Mouse (Mus musculus) spleen, embryonic (tissue): ENCODE data around the gene Ttc17.

ENCODE experiments used
- CTCF ChIA-PET: fragments of 350-600 bp; sonication (Branson Sonifier 250); formaldehyde crosslinking; loops from one replicate; lab custom pipeline; 2022; lab: Charles Lee

Ttc17 gene

DNA sequence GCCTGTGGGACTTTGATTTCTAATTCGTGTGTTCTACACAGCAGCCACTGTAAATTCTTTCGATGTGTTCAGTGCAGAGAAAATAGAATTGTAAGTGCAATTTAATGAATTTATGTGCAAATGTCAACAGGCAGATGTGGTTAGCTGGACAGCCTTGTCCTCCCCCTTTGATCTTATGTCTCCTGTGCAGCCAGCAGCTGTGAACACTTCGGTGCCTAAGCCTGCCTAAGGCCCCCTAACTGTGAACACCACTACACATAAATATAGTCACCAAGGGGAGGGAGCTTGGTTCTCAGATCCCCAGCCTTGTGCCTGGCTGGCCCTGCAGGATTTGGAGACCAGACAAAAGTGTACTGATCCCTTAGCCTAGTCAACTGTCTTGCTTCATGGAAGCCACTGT, 109.0 kb downstream of the Ttc17 start:
- CTCF ChIA-PET, result no interaction called here

DNA sequence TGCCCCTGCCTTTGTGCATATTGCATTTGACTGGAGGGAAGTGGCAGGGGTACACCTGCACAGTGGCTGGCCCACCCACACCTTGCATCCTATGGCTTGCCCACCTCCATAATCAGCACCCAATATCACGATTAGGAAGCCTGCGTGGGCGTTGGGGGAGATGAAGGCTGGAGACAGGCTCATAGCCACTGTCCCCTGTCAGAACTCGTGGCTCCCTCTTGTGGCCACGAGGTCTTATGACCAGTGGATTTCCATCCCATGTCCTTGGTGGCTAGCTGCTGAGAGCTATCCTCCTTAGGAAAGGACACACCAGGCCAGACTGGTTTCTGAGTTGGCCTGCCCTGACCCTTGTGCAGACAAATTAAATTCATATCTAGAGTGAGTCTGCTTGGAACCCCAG, 116.0 kb downstream of the Ttc17 start:
- CTCF ChIA-PET, result interaction anchor here (0.6 kb wide), 1 partner anchor 236 kb away, joined by 3 read pairs; no protein-coding TSS in a partner anchor

DNA sequence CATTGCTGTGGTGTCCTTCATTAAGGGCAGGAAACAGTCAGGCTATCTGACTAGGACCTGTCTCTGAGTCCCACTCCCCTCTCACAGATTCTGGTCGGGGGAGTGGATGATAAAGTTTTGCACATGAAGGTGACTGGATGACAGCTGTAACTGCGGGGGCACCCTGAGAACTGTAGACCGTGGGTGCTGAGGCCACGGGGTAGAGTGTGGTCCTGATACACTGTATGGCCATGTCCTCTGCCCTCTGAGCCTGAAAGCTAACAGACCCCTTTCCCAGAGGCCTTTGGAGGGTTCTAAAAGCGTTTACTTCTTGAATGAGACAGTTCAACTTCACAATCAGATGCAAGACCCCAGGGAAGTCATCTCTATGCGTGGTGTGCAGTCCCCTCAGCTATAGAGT, 116.8 kb downstream of the Ttc17 start:
- CTCF ChIA-PET, result no interaction called here

DNA sequence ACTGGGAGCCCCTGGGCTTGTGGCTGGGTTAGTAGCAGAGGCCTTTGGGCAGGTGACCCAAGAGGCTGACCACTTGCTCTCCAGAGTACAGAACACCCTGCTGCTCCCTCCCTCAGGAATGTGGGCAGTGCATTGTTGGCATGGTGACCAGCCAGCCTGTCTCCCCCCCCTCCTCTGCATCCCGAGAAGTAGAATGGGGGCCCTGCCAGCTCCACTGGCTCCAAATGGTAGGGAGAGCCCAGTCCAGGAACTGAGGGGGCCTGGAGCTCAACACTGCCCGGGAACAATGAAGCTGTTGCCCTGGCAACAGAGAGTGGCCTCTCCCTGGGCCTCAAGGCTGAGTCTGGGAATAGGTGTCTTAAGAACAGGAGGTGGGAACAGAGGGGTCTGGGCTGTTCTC, 117.3 kb downstream of the Ttc17 start:
- CTCF ChIA-PET, result no interaction called here

DNA sequence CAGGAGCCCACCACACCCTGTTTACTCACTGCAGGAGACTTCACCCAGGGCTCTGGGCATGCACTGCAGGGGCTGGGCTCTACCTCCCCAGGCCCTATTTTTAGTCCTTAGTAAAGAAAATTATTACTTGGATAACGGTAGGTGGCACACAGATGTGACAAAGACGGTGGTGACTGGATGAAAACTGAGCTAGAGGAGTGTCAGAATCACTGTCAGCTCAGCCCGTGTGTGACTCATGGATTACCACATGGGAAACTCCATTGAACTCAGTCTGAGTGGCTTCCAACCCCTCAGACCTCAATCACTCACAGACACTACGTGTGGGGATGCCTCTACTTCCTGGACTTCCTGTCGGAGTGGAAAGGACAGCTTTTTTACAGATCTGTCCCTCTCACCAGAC, 118.4 kb downstream of the Ttc17 start:
- CTCF ChIA-PET, result no interaction called here

DNA sequence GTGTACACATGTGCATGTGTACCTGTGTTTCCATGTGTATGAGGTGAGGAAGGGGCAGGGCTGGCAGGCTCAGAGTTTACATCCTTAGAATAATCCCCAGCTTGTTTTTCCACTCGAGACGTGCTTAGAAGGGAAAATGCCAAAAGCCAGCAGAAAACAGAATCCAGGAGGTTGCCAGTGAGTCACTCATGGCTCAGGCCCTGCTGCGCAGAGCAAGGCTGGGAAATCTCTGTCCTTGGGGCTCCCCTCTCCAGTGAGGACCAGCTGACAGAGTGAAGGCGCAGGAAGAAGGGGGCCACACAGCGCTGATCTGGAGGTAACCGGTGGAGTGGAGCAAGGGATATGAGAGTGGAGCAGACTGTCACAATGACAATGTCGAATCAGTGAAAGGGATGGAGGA, 119.1 kb downstream of the Ttc17 start:
- CTCF ChIA-PET, result no interaction called here

DNA sequence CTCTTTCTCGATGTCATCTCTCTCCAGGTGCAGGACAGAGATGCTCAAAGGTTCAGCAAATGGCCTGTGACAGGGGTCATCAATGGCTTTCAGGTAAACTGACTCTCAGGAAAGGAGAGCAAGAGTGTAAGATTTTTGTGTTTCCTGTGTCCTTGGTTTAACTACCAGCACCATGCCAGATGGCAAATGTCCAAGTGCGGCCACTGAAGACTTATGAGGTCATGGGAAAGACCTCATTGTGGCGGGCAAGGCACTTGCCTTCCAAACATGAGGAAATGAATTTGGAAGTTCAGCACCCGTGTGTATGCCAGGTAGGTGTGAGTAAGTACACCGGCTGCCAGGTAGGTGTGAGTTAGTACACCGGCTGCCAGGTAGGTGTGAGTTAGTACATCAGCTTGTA, 123.0 kb downstream of the Ttc17 start:
- CTCF ChIA-PET, result no interaction called here

DNA sequence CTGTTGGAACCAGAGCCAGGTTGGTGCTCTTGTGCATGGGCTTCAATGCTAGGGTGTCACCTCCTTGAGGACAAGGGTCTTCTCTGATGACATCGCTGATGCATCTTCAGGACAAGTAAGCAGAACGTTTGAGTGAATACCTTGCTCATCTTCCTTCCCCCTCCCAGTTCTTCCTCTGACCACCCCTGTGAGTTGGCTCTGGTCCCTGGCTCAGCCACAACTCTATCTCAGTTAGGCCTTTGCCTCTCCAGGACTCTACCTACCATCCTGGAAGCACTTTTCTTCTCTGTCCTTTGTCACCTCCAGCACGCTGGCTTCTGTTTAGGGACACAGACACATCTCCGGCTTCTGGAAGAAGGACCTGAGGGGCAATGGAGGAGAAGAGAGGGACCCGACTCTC, 126.9 kb downstream of the Ttc17 start:
- CTCF ChIA-PET, result no interaction called here

DNA sequence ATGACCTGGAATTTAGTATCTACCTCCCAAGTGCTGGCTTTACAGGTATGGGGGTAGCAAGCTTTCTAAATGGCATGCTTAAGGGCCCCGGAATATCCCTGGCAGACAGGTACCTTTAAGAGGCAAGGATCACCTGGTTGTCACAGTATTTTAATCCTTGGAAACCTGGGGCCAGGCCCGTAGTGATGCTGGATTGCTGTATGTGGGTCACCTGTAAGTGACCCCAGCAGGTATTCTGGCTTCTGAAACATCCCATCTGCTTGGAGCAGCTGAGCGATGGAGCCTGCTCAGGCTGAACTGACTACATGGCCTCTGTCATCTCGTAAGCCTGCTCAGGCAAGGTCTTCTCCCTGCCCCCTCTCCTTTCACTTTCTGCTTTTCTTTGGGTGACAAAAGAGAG, 130.4 kb downstream of the Ttc17 start:
- CTCF ChIA-PET, result no interaction called here

DNA sequence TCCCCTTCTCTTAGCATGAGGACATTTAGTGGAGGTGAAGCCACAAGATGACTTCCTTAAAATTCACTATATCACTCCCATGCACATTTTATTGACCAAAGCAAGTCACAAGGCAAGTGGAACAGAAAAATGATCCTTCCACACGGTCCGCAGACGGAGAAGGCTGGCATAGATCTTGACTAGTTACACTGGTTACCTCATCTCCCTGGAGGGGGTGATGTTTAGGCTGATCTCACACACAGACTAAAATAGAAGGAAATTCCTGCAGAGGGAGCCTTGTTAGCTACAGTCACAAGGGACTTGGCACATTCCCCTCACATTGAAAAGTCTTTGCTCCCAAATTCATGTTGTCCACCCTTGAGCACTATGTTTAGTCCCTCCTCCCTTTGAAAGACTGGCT, 130.8 kb downstream of the Ttc17 start:
- CTCF ChIA-PET, result no interaction called here

DNA sequence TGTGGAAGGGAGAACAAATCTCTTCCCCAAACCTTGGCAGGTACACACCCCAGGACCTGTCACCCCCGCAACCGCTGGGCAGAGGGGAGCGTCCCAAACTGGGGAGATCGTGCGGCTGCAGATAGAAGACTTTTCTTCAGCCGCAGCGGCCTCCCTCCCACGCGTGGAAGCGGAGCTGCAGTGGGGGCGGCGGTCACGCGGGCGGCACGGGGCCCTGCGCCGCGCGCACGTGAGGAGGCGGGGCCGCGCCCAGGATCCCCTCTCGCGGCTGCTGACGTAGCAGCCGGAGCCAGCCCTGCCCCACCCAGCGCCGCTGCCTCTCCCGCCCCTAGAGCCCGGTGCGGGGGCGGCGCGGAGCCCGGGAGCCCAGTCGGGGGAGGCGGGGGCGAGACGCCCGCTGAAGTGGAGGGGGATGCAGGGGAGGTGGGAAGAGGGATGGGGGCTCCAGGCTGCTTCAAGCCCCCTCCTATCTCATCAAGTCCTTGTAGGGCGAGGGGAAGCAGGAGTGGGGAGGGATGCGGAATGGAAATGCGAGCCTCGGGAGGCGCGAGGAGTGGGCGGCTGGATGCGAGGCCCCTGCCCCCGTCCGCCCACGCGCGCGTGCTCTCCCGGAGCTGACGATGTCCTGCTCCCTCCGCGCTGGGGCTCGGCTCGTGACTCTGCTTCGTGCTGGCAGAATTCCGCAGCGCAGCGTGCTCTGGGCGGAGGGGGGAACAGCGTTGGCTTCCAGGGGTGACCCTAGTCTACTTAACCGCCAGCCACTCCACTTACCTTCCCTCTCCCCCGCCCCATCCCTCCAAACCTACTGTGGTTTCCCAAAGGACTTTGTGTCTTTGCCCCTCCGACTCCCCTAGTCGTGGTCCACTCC, 133.1 kb downstream of the Ttc17 start:
- CTCF ChIA-PET, result no interaction called here

DNA sequence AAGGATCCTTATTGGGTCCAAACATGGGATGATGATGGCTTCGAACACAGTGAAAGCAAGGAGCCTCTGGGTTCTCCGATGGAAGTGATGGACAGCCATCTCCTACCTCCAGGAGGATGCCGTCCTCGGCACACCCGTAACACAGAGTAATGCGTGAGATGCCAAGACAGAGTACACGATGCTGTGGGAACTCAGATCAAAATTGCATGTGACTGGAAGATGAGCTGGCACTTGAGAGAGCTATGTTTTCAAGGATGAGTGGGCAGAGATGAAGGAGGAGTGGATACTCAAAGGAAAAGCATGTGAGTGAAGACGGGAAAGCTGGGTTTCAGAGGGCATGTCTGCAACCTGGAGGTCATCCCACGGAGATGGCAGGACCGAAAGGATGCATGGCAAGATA, 135.3 kb downstream of the Ttc17 start:
- CTCF ChIA-PET, result no interaction called here

DNA sequence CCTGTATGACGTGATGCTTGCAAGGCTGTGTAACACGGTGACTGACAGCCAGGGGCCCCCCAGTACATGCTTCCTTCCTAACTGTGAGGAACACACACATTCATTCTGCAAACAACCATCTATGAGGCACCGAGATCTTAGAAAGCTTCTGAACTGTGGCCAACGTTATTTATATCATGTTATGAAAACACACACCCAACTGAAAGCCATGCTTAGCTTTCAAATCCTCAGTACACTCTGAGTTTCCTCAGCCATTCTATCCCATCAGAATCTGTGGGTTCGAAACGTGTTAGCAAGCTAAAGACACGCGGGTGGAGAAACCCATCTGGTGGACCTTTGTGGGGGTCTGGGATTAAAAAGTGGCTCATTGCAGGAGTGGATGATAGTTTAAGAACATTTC, 137.7 kb downstream of the Ttc17 start:
- CTCF ChIA-PET, result no interaction called here

DNA sequence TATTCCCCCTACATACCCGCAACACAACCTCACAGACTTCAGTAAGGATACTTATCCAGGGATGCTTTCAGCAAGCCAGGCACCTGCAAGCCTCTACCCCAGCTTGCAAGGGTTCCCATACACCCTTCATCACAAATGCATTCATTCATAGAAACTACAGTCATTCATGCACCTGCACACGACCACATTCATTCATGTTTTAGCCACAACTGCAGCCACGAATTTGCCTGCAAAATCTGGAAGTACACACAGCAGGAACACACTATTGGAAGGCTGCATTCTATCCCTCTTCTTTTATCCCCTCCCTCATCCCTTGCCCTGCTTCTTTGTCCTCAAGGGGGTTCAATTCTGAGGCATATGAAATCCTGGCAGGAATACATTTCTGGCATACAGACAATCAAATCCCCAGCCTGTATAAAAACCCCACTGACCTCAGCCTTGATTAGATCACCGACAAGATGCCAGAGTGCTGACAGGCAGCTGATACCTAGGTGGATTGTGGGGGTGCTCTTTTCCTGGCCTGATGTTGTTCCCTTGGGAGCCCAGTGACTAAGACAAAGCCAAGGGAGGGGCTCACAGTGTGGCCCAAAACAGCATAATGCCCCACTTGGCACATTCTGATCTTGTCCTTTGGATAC, 139.2 kb downstream of the Ttc17 start:
- CTCF ChIA-PET, result no interaction called here

DNA sequence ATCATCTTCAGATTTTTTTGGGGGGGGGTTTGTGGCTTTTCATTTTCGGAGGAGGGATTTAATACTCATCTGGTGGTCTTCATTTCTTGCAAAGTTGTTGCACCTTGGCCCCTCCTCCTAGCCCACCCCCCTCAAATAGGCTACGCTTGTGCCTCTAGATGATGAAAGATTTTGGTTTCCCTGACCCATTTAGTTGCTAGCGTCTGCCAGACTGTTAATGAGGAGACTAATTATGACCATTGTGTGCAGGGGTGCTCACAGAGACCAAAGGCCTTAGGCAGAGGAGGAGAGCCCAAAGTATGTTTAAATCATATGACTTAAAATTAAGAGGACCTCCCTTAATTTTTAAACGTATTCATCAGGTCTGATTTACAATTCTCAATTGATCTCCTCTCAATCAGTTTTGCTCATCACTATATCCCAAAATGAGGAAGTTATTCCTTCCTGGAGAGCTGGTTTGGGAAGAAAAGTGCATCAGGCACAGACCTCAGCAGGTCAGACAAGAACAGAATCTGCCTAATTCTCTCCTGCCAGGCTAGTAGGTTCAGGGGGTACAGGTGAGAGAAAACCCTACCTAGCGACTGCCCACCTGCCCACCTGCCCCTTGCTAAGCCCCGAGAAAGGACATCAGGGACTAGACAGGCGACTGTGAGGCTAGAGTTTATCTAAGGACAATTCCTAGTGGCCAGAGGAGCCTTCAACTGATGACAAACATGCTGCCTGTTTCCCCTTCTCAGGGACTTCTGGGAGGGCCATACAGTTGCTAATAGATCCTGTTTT, 139.9 kb downstream of the Ttc17 start:
- CTCF ChIA-PET, result interaction anchor here (0.7 kb wide), 2 partner anchors 95 to 1989 kb away, joined by 5 to 6 read pairs; no protein-coding TSS in a partner anchor

DNA sequence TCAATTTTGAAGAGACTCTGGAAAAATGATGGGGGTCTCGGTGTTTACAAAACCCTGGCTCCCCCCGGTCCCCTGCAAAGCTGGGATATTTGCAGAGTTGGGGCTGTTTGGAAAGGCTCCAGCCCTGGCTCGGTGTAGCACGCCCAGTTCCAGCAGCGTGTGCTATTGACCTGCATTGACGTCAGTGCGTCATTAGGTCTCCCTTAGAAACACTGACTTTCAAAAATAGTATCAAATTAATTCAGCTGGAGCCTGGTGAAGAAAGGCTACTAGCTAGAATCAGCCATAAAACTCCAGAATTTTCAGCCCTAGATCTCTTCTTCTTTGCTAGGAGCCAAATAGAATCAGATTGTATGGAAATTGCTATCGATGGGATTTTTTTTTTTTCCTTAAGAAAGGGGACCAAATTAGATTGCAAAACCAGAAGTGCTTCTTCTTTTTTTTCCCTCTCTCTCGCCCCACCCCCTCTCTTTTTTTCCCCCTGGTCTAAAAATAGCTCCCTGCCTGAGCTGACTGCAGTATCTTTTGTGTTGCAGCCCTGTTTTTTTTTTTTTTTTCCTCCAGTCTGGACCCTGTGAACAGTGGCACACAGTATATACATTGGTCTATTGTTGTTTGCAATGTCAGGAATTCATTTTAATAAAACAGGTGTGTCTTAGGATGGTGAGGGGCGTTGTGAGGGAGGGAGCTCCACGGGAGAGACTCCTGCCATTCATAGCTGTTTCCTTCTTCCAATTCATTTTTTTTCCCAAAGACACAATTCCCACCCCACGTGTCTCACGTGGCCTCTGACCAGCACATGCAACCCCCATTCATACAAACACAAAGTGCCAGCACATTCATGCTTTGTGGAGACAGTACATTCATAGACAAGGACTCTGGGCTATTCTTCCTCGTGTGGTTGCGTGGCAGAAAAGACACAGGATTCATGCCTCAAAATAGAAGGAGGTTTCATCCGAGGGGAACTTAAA, 141.0 kb downstream of the Ttc17 start:
- CTCF ChIA-PET, result interaction anchor here (0.7 kb wide), 2 partner anchors 96 to 1990 kb away, joined by 5 to 6 read pairs; no protein-coding TSS in a partner anchor

DNA sequence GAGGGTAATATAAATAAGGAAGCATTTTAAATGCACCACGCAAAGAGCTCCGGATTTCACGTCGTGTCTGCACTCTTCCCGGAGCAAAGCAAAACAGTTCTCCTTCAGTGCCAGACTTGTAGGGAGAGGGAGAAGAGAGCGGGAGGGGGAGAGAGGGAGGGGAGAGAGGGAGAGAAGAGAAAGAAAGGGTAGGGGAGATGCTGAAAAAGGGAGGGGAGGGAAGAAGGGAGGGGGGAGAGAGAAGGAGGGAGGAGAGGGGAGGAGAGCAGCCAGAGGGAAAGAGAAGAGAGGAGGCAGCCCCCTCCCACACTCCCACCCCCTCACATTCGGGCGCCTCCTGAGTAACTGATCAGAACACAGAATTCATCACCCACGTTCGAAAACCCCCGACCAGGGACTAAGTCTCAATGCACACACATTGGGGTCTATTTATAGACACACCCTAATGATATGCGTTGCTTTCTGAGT, 141.8 kb downstream of the Ttc17 start:
- CTCF ChIA-PET, result no interaction called here

DNA sequence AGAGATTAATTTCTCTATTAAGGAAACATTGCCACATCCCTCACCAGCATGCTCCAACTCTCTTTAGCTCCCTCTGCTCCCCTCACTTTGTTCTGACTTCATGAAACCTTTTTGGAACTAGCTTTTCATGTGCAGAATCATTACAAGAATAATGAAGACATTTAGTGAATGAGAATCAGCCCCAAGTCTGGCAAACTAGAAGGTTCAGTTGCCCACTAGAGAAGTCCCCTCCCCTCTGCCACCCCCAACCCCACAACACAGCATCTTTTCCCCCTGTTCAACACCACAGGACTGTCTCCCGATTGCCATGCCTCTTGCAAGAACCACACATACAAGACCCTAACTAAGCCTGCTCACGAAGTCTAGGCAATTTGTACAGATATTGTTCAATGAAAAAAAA, 142.5 kb downstream of the Ttc17 start:
- CTCF ChIA-PET, result interaction anchor here (0.7 kb wide), 1 partner anchor 15 kb away, joined by 14 read pairs; no protein-coding TSS in a partner anchor

DNA sequence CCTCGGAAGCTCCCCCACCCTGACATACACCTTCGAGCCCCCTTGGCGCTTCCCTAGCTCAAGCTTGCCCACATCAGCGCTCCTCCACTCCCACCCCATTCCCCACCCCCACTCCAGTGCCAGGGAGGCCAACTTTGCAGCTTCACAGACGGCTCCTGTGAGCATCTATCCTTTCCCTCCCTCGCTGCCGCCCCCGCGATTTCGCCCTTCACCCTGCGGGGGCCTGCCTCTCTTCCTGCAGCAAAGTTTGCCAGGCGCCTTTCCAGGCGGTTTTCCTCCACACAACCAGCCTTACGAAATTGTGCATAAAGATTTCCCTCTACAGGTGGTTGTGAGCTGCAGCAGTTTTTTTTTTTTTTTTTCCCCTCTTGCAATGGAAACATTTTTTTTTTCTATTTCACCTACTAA, 143.0 kb downstream of the Ttc17 start:
- CTCF ChIA-PET, result interaction anchor here (0.7 kb wide), 1 partner anchor 15 kb away, joined by 14 read pairs; no protein-coding TSS in a partner anchor

DNA sequence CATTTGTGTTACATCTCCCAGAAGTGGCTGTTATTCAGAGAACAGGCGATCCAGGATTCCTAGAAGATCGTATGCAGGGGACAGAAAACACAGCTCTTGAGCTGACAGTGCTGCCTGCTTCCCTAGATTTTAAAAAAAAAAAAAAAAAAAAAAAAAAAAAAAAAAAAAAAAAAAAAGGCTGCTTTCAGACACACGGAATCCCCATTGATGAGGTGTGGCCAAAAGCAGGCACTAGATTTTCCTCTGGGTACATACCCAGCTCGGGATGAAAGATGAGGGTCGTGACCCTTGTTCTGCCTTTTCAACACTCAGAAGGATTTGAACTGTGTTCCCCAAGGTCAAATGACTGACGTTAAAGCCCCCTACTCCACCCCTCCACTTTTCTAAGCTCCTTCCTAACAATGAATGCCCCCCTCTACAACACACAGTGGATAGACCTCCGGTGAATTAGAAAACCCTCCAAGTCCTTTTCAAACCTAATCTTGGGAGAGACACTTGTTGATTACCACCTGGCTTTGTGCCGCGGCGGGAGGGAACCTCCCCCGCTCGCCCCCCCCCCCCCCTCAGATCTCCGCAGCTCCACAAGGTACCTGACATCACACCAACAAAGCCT, 143.5 kb downstream of the Ttc17 start:
- CTCF ChIA-PET, result no interaction called here
